Mouse (Mus musculus) stomach, embryonic 16.5 days (tissue): ENCODE results near the gene Ntrk2. TPM values are rescaled to one million over a fixed set of nuclear protein-coding genes. Genes with fewer than 3 reads are reported as not detected.

Experiments used
- ATAC-seq: fragments of 200-750 bp; cut with Nextera tagmentation; 2 replicates; pipeline ENCODE4 v1.8.0; 2017; ENCODE audit warnings: moderate number of reproducible peaks, moderate TSS enrichment; ENCODE audit not compliant: insufficient read depth, low FRiP score
- H3K27ac ChIP-seq: fragments of 300-500 bp; sonication (generic); 2 replicates; pipeline ENCODE4 v1.5.1; 2014; ENCODE audit warnings: low read length
- H3K27me3 ChIP-seq: fragments of 300-500 bp; sonication (generic); 2 replicates; pipeline ENCODE4 v1.6.1; 2014; ENCODE audit warnings: low read length, control low read depth, mixed read lengths; ENCODE audit not compliant: control insufficient read depth, insufficient read depth
- H3K36me3 ChIP-seq: fragments of 300-500 bp; sonication (generic); 2 replicates; pipeline ENCODE4 v1.6.1; 2014; ENCODE audit warnings: low read length; ENCODE audit not compliant: control insufficient read depth, insufficient read depth
- H3K4me1 ChIP-seq: fragments of 300-500 bp; sonication (generic); 2 replicates; pipeline ENCODE4 v1.6.1; 2014; ENCODE audit warnings: low read length, control low read depth, mixed read lengths; ENCODE audit not compliant: control insufficient read depth, insufficient read depth
- H3K4me2 ChIP-seq: fragments of 300-500 bp; sonication (generic); 2 replicates; pipeline ENCODE4 v1.6.1; 2014; ENCODE audit warnings: low read depth, low read length, mixed read lengths
- H3K4me3 ChIP-seq: fragments of 300-500 bp; sonication (generic); replicated peaks from 2 replicates; pipeline ENCODE4 v1.5.1; 2014; ENCODE audit warnings: mild to moderate bottlenecking, low read length
- H3K9ac ChIP-seq: fragments of 300-500 bp; sonication (generic); 2 replicates; pipeline ENCODE4 v1.6.1; 2014; ENCODE audit warnings: low read length
- H3K9me3 ChIP-seq: fragments of 300-500 bp; sonication (generic); replicated peaks from 2 replicates; pipeline ENCODE4 v1.6.1; 2016; ENCODE audit warnings: low read length, control low read depth; ENCODE audit not compliant: control insufficient read depth
- WGBS: fragments of 180-500 bp; shearing (Covaris S2); extraction: QIAGEN DNeasy Blood & Tissue Kit; methylation state at CpG from one replicate; pipeline ENCODE4 v1.1.7; 2014; 5-methylcytosine and 5-hydroxymethylcytosine counted together
- polyA plus RNA-seq: library from polyadenylated mRNA; unstranded; fragments of >200 nt; fragmentation: Nextera tagmentation; extraction: Ambion mirVana; gene quantifications from 2 replicates; pipeline ENCODE4 v1.2.1, GENCODE M21; 2015

Ntrk2 gene
- polyA plus RNA-seq, 1 experiment from 2014 or later, result 8.0 TPM

DNA sequence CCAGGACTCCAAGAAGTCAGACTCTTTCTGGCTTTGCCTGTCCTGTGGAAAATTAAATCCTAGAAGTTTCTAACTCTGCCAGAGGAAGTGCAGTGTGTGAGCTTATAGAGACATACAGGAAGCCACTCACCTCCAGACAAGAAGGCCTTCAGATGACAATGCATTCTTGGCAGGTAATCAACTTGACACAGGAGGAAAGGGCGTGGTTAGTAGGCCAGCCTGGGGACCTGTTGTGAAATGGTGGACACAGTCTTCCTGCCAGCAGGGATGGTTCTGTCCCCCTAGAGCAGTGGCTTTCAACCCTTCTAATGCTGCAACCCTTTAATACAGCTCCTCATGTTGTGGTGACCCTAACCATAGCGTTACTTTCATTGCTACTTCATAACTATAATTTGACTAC is 191.4 kb downstream of the Ntrk2 start:
- 81% methylated on average over 2 of the region's 2 CpGs for WGBS

GRCm38 (mm10) chr13:58999373-59000053 is 193.1 kb downstream of the Ntrk2 start:
- Histone ChIP-seq H3K9me3 (no peaks in the 10 kb centered on the region), H3K4me1 (no peaks in the 10 kb centered on the region), H3K27me3 (no peaks in the 10 kb centered on the region), H3K4me3 (no peak overlapping the region), H3K4me2 (no peak overlapping the region), H3K9ac (no peak overlapping the region), H3K27ac (no peak overlapping the region), H3K36me3 (no peaks in the 10 kb centered on the region)
- 55% methylated on average over 11 of the region's 11 CpGs for whole genome bisulfite sequencing
- ATAC-seq, result no peak

More for the DNA sequence above, 191.4 kb downstream of the Ntrk2 start:
- Histone ChIP-seq H3K4me1 (no peaks in the 10 kb centered on the region), H3K36me3 (no peaks in the 10 kb centered on the region), H3K4me2 (no peak overlapping the region), H3K27me3 (no peaks in the 10 kb centered on the region), H3K4me3 (no peak overlapping the region), H3K9me3 (no peaks in the 10 kb centered on the region), H3K9ac (no peak overlapping the region), H3K27ac (no peak overlapping the region)
- ATAC-seq, result no peak

DNA sequence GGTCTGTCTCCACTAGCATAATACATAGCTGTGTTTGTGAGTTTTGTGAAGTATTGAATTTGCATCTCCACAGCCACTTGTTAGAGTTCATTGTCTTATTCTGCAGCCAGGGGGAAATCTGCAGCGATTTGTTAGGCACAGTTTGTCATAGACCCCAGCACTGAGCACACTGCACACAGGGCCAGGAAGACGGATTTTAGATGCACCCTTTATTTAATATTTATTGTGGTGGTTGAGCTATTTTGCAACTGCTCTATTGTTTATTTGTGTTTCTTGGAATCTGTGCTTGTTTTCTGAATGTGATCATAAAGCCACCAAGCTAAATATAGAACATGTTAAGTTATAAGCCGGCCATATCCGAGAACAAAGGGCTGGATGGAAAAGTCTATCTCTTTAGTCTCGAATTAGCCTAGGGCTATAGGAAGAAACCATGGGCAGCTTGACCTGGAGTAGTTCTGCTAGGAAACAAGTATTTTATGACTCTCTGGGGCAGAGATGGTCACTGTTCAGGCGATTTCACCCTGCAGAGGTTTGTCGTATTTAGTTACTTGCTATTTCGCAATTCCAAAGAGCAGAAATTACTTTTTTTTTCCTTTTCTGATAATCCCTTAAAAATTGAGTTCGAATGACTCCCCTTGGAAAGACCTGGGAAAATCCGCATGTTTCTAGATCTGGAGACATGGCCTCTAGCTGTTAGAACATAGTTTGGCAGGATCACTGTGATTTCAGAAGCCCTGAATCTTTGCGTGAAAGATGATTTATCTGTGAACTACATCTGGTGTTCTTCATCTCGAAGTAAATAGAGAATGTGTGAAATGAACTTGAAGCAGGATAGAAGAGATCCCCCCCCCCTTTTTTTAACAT is 196.8 kb downstream of the Ntrk2 start:
- no peak for ATAC-seq
- no peak overlapping the region for H3K9ac ChIP-seq

DNA sequence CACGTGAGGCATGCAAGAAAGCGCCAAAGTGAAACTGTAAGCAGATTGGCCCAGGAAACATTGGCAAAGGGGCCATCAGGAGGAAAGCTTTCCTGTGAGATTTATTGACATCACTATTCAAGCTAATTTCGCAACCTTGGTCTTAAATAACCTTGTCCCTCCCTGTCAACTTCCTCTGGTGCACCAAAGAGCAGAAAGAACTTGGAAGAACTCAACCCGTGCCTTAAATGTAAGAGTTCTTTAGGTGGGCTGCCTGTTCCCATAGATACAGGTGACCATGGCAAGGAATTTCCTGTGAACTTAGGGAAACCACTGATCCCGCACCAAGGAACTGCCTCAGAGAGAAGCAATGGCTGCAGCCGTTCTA is 197.4 kb downstream of the Ntrk2 start:
- no peak for ATAC-seq
- Histone ChIP-seq H3K4me3 (no peak overlapping the region), H3K27me3 (no peaks in the 10 kb centered on the region), H3K9ac (no peak overlapping the region), H3K4me2 (no peak overlapping the region), H3K27ac (no peak overlapping the region), H3K36me3 (no peaks in the 10 kb centered on the region), H3K9me3 (no peaks in the 10 kb centered on the region), H3K4me1 (no peaks in the 10 kb centered on the region)
- WGBS, result 59% methylated on average over 6 of the region's 6 CpGs

More for the DNA sequence above, 196.8 kb downstream of the Ntrk2 start:
- no peaks in the 10 kb centered on the region for H3K9me3 ChIP-seq
- H3K4me2 ChIP-seq, result no peak overlapping the region
- H3K27ac ChIP-seq, result no peak overlapping the region
- no peak overlapping the region for H3K4me3 ChIP-seq
- H3K4me1 ChIP-seq, result no peaks in the 10 kb centered on the region
- no peaks in the 10 kb centered on the region for H3K27me3 ChIP-seq
- no peaks in the 10 kb centered on the region for H3K36me3 ChIP-seq
- WGBS, result 64% methylated on average over 12 of the region's 12 CpGs

- Histone ChIP-seq H3K9ac (no peak overlapping the region), H3K4me3 (no peak overlapping the region), H3K36me3 (no peaks in the 10 kb centered on the region), H3K4me2 (no peak overlapping the region), H3K4me1 (no peaks in the 10 kb centered on the region), H3K9me3 (no peaks in the 10 kb centered on the region), H3K27me3 (no peaks in the 10 kb centered on the region), H3K27ac (no peak overlapping the region)
- no peak for ATAC-seq
- WGBS, result 82% methylated on average over 6 of the region's 6 CpGs
Observed at GRCm38 (mm10) chr13:59004579-59004978, 198.2 kb downstream of the Ntrk2 start.

DNA sequence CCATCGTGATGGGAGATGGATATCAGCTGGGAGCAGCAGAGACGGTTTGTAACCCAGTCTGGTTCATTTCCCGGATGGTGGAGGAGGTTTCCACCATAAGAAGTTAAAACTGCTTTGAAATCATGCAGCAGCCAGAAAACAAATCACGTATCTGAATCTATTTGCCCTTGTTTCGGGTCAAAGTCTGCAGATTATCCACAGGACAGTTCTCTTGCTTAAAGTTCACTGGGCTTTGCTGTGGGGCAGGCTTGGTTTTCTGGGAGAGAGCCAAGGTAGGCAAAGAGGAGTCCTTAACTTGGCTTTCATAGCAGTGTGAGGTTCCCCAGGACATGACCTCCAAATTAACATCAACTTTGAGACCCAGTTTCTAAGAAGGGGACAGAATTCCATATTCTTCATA is 203.5 kb downstream of the Ntrk2 start:
- H3K4me3 ChIP-seq, result no peak overlapping the region
- no peaks in the 10 kb centered on the region for H3K27me3 ChIP-seq
- peaks cover 13% of the 10 kb centered on the region; the same call in 1 of the 2 replicates for H3K4me1 ChIP-seq
- no peaks in the 10 kb centered on the region for H3K36me3 ChIP-seq
- H3K27ac ChIP-seq, result no peak overlapping the region
- H3K9ac ChIP-seq, result no peak overlapping the region
- no peak; the same call in 1 of the 2 replicates for ATAC-seq
- H3K4me2 ChIP-seq, result no peak overlapping the region
- no peaks in the 10 kb centered on the region for H3K9me3 ChIP-seq
- WGBS, result 67% methylated on average over 5 of the region's 5 CpGs

DNA sequence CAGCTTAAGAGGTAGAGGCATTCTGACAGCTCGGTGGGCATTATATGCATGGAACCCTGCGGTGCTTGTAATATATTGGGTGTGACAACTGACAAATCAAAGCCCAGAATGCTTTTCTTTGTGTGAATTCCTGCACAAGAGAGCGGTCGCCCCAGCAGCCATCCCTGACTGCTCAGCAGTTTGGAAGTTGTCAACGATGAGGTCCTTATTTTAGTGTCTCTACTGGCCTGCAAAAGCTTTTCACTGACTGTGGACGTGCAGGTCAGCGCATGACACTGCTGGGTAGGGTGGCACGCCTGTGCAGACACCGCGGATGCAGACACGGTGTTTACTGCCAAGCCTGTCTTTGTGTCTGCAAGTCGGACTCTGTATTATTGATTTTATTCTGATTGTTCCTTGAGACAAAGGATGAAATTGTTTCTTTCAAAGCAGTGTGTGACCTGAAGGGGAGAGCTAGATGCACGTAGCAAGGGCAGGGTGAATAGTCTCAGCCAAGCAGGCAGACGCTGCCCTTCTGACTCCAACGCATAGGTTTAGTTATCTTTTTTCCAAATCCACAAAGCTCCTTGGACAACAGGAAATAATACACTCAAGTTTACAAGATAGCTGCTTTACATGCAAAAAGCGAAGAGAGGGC is 204.6 kb downstream of the Ntrk2 start:
- peak overlapping the region; percentile 50 for H3K9ac ChIP-seq
- H3K4me3 ChIP-seq, result peak overlapping the region; percentile 34
- H3K27me3 ChIP-seq, result no peaks in the 10 kb centered on the region
- peaks cover 13% of the 10 kb centered on the region; the same call in 1 of the 2 replicates for H3K4me1 ChIP-seq
- WGBS, result 26% methylated on average over 16 of the region's 16 CpGs
- no peaks in the 10 kb centered on the region for H3K9me3 ChIP-seq
- no peaks in the 10 kb centered on the region for H3K36me3 ChIP-seq
- H3K4me2 ChIP-seq, result peak overlapping the region; percentile 59
- H3K27ac ChIP-seq, result no peak overlapping the region
- no peak for ATAC-seq

- H3K36me3 ChIP-seq, result no peaks in the 10 kb centered on the region
- no peaks in the 10 kb centered on the region for H3K9me3 ChIP-seq
- ATAC-seq, result peak; percentile 87
- peak overlapping the region; percentile 50 for H3K9ac ChIP-seq
- no peak overlapping the region for H3K27ac ChIP-seq
- WGBS, result 3% methylated on average over 15 of the region's 15 CpGs
- H3K4me3 ChIP-seq, result peak overlapping the region; percentile 34
- peaks cover 13% of the 10 kb centered on the region; the same call in 1 of the 2 replicates for H3K4me1 ChIP-seq
- H3K4me2 ChIP-seq, result peak overlapping the region; percentile 59
- H3K27me3 ChIP-seq, result no peaks in the 10 kb centered on the region
Observed at GRCm38 (mm10) chr13:59011530-59011903, 205.1 kb downstream of the Ntrk2 start.

GRCm38 (mm10) chr13:59015360-59015759 is 209.0 kb downstream of the Ntrk2 start:
- Histone ChIP-seq H3K4me3 (no peak overlapping the region), H3K36me3 (no peaks in the 10 kb centered on the region), H3K27ac (no peak overlapping the region), H3K4me2 (no peak overlapping the region), H3K4me1 (peaks cover 13% of the 10 kb centered on the region; the same call in 1 of the 2 replicates), H3K9me3 (no peaks in the 10 kb centered on the region), H3K27me3 (no peaks in the 10 kb centered on the region), H3K9ac (no peak overlapping the region)
- ATAC-seq, result no peak
- WGBS, result 32% methylated on average over 1 of the region's 1 CpGs
